Mouse (Mus musculus) cerebellum, postnatal 36 days (tissue): Measurements from ENCODE around the gene Pde3a.
A peak's percentile ranks its signal among the peaks of the same experiment; 100 is the strongest.

ENCODE experiments used
- DNase-seq, 2 experiments: peaks; one replicate each; pipeline ENCODE4 v3.0.0; 2021 to 2022; ENCODE audit warnings: mixed read lengths in 2 of 2

The Pde3a gene

DNA sequence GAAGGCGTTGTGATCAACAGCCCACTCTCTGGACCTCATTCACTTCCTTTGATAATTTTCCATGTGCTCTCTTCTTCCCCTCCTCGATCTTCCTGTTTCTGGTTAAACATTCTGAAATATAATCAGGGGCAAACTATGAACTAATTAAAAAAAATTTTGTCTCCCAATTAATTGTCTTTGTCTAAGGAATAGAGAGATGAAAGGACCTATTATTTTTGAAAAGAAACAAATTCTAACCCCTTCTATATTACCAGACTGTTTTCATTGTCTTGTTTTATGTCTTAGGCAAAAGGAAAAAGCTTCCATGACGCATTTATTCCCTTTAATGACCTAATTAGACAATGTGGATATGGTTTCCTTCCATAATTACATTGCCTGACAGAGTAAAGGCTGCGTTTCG is 156.4 kb downstream of the Pde3a start:
- no peak for DNase-seq

- no peak for DNase-seq
Measured at GRCm38 (mm10) chr6:141408758-141409157, 159.7 kb downstream of the Pde3a start.

DNA sequence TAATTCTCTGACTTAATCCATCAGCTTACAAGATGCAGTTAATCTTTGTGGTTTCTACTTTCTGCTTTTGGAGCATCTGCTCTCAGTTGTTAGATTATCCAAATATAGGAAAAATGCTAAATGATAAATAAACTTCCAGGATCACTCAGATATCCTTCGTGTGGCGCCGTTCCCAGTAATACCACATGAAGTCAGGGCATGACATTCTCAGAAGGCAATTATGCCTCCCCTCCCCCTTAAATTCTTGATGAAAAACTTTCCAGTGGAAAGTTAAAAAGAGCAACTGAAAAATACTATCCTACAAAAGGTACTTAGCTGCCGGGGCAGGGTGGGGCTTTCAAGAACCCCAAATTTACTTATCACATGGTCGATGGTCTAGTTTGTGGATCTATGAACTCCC is 161.8 kb downstream of the Pde3a start:
- no peak for DNase-seq

- DNase-seq, result peak; percentile 30 to 58
Measured at GRCm38 (mm10) chr6:141425114-141425513, 176.0 kb downstream of the Pde3a start.

GRCm38 (mm10) chr6:141428587-141428986 is 179.5 kb downstream of the Pde3a start:
- DNase-seq, result no peak

DNA sequence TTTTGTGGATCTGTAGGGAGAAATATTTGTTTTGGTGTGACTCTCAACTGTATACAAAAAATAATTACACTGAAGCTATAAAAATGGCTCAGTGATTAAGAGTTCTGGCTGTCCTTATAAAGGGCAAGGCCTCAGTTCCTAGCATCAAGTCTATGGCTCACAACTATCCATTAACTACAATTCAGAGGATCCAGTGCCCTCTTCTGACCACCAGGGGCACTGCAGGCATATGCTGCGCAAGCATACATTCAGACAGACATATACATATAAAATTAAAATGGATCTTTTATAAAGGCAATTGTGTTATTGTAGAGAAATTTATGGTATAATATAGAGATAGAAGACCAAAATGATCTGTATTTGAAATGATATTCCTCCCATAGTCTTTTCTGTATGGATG is 181.1 kb downstream of the Pde3a start:
- peak in 1 of 2 experiments; percentile 5 for DNase-seq

DNA sequence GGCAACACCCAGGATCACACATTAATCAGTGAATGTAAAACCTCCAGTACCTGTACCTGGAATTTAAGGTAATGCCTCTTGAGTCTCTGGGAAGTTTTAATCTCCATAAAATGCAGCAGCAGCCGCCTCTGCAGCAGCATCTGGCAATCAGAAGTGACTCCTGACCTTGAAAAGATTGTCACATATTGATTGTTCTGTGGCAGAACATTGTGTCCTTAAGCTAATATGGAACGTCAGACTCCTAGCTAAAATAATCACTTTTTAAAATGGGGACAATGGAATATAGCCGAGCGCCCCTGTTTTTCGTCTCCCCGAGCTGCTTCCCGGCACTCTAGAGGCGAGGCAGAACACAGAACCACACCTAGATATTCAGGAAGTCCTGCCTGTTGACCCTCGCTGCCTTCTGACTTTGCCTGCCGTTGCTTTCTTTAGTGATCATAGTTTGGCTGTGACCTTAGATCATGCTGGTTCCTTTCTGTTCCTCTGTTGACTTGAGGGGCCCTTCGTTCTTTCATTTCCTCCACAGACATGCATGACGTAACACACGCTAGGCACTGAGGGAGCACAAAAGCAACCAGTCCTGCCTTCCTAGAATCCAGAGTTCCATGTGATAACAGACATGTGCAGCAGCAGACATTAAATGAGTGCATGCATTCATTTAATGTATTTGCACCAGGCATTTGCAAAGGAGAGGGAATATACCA is 183.4 kb downstream of the Pde3a start:
- no peak for DNase-seq

DNA sequence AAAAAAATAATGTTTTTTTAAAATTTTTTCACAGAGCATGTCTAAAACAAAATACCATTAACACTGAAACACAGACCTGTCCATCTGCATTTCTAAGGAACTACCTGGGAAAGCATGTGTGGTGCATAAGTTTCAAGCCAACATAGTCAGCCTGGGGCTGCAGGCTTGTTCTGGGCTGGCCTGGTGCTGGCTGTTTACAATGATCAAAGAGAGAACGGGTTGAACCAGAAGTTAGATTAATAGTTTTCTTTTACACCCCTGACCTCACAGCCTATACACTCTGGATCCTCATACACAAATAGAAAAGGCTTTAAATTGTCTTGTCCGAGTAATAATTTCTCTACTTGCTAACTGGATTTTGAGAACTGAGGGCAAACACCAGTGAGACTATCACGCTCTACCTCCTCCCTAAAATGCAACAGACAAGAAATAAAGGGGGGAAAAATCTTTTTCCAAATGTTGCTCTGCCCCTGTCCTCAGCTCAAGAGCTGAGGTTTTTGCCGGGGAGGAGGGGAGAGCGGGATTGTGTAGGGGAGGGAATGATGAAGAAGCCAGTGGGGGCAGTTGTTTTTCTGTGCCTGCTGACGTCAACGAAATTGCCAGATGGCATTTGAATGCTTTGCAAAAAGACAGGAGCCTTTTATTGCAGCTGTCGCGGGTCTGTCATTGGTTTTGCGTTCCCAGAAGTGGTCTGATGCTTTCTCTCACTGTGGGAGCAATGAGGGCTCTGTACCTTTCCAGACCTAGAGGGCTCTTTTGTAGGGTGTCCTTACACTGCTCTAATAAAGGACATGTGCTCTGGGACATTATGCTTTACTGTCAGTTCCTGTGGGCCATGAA is 185.1 kb downstream of the Pde3a start:
- DNase-seq, result no peak

GRCm38 (mm10) chr6:141435160-141435559 is 186.1 kb downstream of the Pde3a start:
- no peak for DNase-seq

- DNase-seq, result no peak
Measured at GRCm38 (mm10) chr6:141439965-141440364, 190.9 kb downstream of the Pde3a start.

DNA sequence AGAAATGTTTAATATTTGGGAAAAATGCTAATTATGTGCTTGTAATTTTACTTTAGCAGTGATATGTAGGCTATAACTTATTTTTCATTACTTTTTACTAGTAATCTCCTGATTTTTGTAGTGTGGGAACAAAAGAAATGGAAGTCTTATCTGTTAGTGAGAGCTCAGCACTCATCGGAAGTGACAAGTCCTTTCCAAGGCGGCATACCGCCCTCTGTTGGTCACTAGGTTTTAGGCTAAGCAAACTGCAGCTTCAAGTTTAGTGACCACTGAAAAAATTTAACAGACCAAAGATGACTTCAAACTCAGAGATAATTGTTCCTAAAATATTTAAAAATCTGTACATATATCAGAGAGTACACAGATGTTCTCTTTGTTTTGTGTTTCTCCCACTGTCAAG is 198.5 kb downstream of the Pde3a start:
- peak; percentile 66 to 68 for DNase-seq

- DNase-seq, result no peak
Measured at GRCm38 (mm10) chr6:141448886-141449285, 199.8 kb downstream of the Pde3a start.

- no peak for DNase-seq
Measured at GRCm38 (mm10) chr6:141455335-141455734, 206.3 kb downstream of the Pde3a start.

GRCm38 (mm10) chr6:141456591-141456990 is 207.5 kb downstream of the Pde3a start:
- no peak for DNase-seq

- no peak for DNase-seq
Measured at GRCm38 (mm10) chr6:141470251-141470650, 221.2 kb downstream of the Pde3a start.

GRCm38 (mm10) chr6:141474223-141474622 is 225.2 kb downstream of the Pde3a start:
- DNase-seq, result no peak

DNA sequence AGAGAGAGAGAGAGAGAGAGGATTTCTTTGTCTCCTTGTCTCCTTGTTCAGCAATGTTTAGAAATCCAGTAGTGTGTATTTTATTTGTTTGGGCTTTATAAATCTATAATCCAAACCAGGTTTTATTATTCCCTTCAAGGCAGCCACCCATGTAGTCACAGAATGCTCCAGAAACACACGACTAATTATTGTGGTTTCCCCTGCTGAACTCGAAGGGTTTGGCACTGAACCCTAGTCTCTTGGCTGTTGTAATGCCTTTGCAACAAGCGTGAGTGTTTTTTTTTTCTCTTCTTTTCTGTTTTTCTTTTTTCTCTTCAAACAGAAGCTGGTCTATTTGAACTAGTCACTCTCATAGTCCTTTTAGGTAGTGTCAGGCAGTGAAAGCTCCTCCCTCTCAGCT is 225.6 kb downstream of the Pde3a start:
- DNase-seq, result no peak

- no peak for DNase-seq
Measured at GRCm38 (mm10) chr6:141485302-141486021, 236.4 kb downstream of the Pde3a start.

DNA sequence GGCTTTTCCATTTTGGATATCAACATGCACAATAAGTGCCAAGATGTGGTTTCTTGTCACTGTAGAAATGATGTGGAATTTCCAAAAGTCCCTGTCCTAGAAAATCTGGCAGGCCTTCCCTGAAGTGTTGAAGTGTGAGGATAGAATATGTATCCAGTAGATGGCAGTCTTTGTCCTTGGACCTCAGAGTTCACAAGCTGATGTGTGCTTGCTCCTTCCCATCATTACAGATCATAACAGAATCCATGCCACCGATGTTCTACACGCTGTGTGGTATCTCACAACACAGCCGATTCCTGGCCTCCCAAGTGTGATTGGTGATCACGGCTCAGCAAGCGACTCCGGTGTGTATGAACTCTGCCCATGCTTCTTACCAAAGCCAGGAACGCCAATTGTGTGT is 238.2 kb downstream of the Pde3a start:
- DNase-seq, result peak in 1 of 2 experiments; percentile 13

DNA sequence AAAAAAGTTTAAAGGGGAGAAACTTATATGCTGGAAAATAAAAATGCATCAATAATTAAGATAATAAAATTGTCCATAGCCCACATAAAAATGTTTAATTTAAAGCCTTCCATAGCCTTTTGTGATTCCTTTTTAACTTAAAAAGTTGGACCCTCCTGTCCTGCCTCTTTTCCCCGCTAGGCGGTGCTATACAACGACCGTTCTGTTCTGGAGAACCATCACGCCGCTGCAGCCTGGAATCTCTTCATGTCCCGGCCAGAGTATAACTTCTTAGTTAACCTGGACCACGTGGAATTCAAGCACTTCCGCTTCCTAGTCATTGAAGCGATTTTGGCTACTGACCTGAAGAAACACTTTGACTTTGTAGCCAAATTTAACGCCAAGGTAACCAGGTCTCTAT is 239.6 kb downstream of the Pde3a start:
- DNase-seq, result peak; percentile 40 to 51

DNA sequence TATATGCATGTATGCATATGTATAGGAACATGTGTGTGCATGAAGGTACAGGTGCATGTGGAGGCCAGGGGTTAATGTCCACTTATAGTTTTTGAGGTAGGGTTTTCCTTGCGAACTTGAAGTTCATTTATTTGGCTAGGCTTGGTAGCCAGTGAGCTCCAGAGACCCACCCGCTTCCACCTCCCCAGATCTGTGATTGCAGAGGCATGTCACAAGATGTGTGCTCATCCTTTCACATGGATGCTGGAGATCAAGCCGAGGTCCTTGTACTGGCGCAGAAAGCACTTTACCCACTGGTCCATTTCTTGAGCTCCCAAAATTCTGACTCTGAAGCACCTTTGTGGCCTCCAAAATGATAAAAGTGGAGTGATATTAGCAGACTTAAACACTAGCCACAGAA is 245.8 kb downstream of the Pde3a start:
- no peak for DNase-seq

DNA sequence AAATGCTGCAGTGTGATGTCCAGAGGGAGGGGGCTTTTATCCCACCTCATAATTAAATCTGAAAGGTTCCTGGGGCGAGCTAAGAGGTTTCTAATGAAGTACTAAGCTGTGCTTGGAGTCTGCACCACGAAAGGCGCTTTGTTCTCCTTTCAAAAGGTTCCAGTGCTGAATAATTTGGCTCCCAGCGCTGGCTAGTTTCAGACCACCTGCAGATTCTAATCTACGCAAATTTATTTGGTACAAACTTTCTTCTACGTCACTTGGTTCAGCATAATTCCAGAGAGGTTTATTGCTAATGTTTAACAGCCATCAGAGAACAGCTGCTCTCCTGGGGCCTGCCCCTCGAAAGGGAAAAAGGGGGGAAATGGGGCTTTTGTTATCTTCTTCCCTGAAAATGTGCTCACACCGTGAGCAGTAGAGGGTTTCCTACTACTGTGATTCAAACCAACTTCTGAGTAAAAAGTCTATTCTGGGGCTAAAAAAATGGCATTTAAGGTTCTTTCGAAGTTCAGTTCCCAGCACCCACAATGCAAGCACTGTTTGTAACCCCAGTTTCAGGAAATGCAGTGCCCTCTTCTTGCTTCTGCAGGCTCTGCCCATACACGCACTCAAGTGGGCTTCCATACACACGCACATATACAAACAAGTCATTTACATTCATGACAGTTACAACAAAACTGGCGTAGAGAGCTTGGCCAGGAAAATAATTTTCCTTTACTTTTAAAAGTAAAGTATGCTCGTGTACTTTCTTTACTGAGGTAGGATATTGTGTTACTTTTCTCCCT is 246.8 kb downstream of the Pde3a start:
- no peak for DNase-seq

DNA sequence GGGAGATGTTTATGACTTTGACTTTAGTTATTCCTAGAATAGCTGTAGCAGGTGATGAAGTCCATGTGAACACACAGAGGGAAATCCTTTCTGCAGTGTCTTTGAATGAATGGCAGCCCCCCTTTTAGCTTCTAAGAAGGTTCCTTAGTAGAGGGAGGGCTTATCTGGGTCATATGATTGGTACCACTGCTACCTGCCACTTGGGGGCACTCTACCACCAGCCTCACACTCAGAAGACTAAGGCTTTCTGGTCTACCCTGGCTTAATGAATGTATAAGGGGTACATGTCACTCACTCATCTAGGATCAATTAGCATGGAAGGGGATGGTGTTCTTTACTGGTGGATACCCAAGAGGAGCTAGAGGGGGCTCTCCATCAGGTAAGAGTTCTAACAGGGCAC is 250.4 kb downstream of the Pde3a start:
- no peak for DNase-seq
